Mouse (Mus musculus): ENCODE measurements around the gene Smc2. TPM values are rescaled to one million over a fixed set of nuclear protein-coding genes. Genes with fewer than 3 reads are reported as not detected.
"Not testable (repeated sequence)": the region's sequence is repeated elsewhere in the genome, so short reads cannot be mapped to it uniquely, and the experiment has no call there.

Gene Smc2
- polyA plus RNA-seq, 1 experiment from 2014 or later: 98.9 TPM

- Histone ChIP-seq H3K4me2 (ENCODE audit: low read depth, low read length) (no peak overlapping the region), H3K36me3 (ENCODE audit: control insufficient read depth, insufficient read depth) (peaks cover 14% of the 10 kb centered on the region; the same call in 1 of the 2 replicates), H3K27ac (ENCODE audit: low read length) (no peak overlapping the region), H3K4me1 (ENCODE audit: control insufficient read depth, insufficient read depth, low read length) (no peaks in the 10 kb centered on the region), H3K27me3 (ENCODE audit: control insufficient read depth, insufficient read depth, low read length) (no peaks in the 10 kb centered on the region), H3K9me3 (replicated peaks; ENCODE audit: control insufficient read depth, low read length) (no peaks in the 10 kb centered on the region), H3K9ac (ENCODE audit: low read length) (no peak overlapping the region), H3K4me3 (ENCODE audit: low read length) (no peak overlapping the region)
- no peak for ATAC-seq (replicated peaks; ENCODE audit: extremely low read depth, insufficient read depth, low FRiP score)
- WGBS: 91% methylated on average over 4 of the region's 4 CpGs
Measured at GRCm38 (mm10) chr4:52487486-52487885, 48.4 kb downstream of the Smc2 start.

GRCm38 (mm10) chr4:52497144-52497543 is 58.1 kb downstream of the Smc2 start, which contains the start of gene Vma21-ps:
Gene Vma21-ps, minus strand, starts transcription at chr4:52497244.
- H3K36me3 ChIP-seq (ENCODE audit: control insufficient read depth, insufficient read depth); H3K4me1 ChIP-seq (ENCODE audit: control insufficient read depth, insufficient read depth, low read length); ATAC-seq (replicated peaks; ENCODE audit: extremely low read depth, insufficient read depth, low FRiP score); H3K27me3 ChIP-seq (ENCODE audit: control insufficient read depth, insufficient read depth, low read length); H3K4me2 ChIP-seq (ENCODE audit: low read depth, low read length); H3K9me3 ChIP-seq (replicated peaks; ENCODE audit: control insufficient read depth, low read length); H3K27ac ChIP-seq (ENCODE audit: low read length); H3K9ac ChIP-seq (ENCODE audit: low read length); H3K4me3 ChIP-seq (ENCODE audit: low read length): not testable (repeated sequence)
- WGBS: 92% methylated on average over 10 of the region's 10 CpGs

- no peak overlapping the region for H3K4me3 ChIP-seq (ENCODE audit: low read length)
- no peaks in the 10 kb centered on the region for H3K36me3 ChIP-seq (ENCODE audit: control insufficient read depth, insufficient read depth)
- ATAC-seq (replicated peaks; ENCODE audit: extremely low read depth, insufficient read depth, low FRiP score): no peak
- 16% methylated on average over 4 of the region's 4 CpGs for WGBS
- H3K9ac ChIP-seq (ENCODE audit: low read length): no peak overlapping the region
- no peaks in the 10 kb centered on the region for H3K27me3 ChIP-seq (ENCODE audit: control insufficient read depth, insufficient read depth, low read length)
- H3K9me3 ChIP-seq (replicated peaks; ENCODE audit: control insufficient read depth, low read length): no peaks in the 10 kb centered on the region
- H3K4me1 ChIP-seq (ENCODE audit: control insufficient read depth, insufficient read depth, low read length): no peaks in the 10 kb centered on the region
- H3K4me2 ChIP-seq (ENCODE audit: low read depth, low read length): no peak overlapping the region
- H3K27ac ChIP-seq (ENCODE audit: low read length): no peak overlapping the region
Measured at GRCm38 (mm10) chr4:52517580-52517979, 78.5 kb downstream of the Smc2 start.

GRCm38 (mm10) chr4:52519301-52519700 is 80.3 kb downstream of the Smc2 start:
- Histone ChIP-seq H3K27ac (ENCODE audit: low read length) (no peak overlapping the region), H3K4me3 (ENCODE audit: low read length) (no peak overlapping the region), H3K4me1 (ENCODE audit: control insufficient read depth, insufficient read depth, low read length) (no peaks in the 10 kb centered on the region), H3K27me3 (ENCODE audit: control insufficient read depth, insufficient read depth, low read length) (no peaks in the 10 kb centered on the region), H3K36me3 (ENCODE audit: control insufficient read depth, insufficient read depth) (no peaks in the 10 kb centered on the region), H3K9ac (ENCODE audit: low read length) (no peak overlapping the region), H3K4me2 (ENCODE audit: low read depth, low read length) (no peak overlapping the region), H3K9me3 (replicated peaks; ENCODE audit: control insufficient read depth, low read length) (no peaks in the 10 kb centered on the region)
- no peak for ATAC-seq (replicated peaks; ENCODE audit: extremely low read depth, insufficient read depth, low FRiP score)
- 80% methylated on average over 5 of the region's 5 CpGs for WGBS

- Histone ChIP-seq H3K4me2 (ENCODE audit: low read depth, low read length) (no peak overlapping the region), H3K4me1 (ENCODE audit: control insufficient read depth, insufficient read depth, low read length) (no peaks in the 10 kb centered on the region), H3K27ac (ENCODE audit: low read length) (no peak overlapping the region), H3K9ac (ENCODE audit: low read length) (no peak overlapping the region), H3K9me3 (replicated peaks; ENCODE audit: control insufficient read depth, low read length) (no peaks in the 10 kb centered on the region), H3K4me3 (ENCODE audit: low read length) (no peak overlapping the region), H3K27me3 (ENCODE audit: control insufficient read depth, insufficient read depth, low read length) (no peaks in the 10 kb centered on the region), H3K36me3 (ENCODE audit: control insufficient read depth, insufficient read depth) (no peaks in the 10 kb centered on the region)
- WGBS: 77% methylated on average over 5 of the region's 5 CpGs
- no peak for ATAC-seq (replicated peaks; ENCODE audit: extremely low read depth, insufficient read depth, low FRiP score)
Measured at GRCm38 (mm10) chr4:52526464-52526863, 87.4 kb downstream of the Smc2 start.

- Histone ChIP-seq H3K9ac (ENCODE audit: low read length) (no peak overlapping the region), H3K4me2 (ENCODE audit: low read depth, low read length) (no peak overlapping the region), H3K27me3 (ENCODE audit: control insufficient read depth, insufficient read depth, low read length) (no peaks in the 10 kb centered on the region), H3K9me3 (replicated peaks; ENCODE audit: control insufficient read depth, low read length) (no peaks in the 10 kb centered on the region), H3K4me3 (ENCODE audit: low read length) (no peak overlapping the region), H3K27ac (ENCODE audit: low read length) (no peak overlapping the region), H3K36me3 (ENCODE audit: control insufficient read depth, insufficient read depth) (no peaks in the 10 kb centered on the region), H3K4me1 (ENCODE audit: control insufficient read depth, insufficient read depth, low read length) (no peaks in the 10 kb centered on the region)
- no peak for ATAC-seq (replicated peaks; ENCODE audit: extremely low read depth, insufficient read depth, low FRiP score)
- 59% methylated on average over 2 of the region's 2 CpGs for WGBS
Measured at GRCm38 (mm10) chr4:52530636-52531035, 91.6 kb downstream of the Smc2 start.

Other genes starting within 250 kb of the Smc2 start
- 1.6 and 2.6 TPM in 2 replicates for gene Vma21-ps, start 58.0 kb downstream of the Smc2 start, polyA plus RNA-seq (2015; fragmentation: Nextera tagmentation; extraction: Ambion mirVana)
- not detected in 2 replicates for gene Toporsl, start 157.0 kb downstream of the Smc2 start, polyA plus RNA-seq (2015; fragmentation: Nextera tagmentation; extraction: Ambion mirVana)

Measured in heart, embryonic 16.5 days (tissue).